Mouse (Mus musculus): ENCODE data around the gene Bsnd.

Gene Bsnd

DNA sequence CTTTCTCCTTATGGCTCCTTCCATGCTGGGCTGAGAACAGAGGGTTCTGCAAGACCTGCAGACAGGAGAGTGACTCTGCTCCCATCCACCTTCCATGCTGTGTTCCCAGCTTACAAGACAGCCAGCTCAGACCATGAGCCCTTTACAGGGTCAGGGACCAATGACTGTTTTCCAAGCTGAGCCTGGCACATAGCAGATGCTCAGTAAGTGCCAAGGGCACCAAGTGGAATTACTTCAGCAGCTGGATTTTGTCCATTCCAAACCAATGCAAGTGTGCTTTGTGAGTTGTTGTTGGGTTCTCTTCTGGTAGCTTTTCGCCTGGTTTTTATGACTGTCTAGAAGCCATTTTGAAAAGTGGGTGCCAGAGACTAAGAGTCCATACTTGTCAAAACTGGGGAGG lies 8.3 kb downstream of the Bsnd start:
- DNase-seq (ENCODE audit: low read depth in 2 of 2, low spot score in 2 of 2), result no peak

DNA sequence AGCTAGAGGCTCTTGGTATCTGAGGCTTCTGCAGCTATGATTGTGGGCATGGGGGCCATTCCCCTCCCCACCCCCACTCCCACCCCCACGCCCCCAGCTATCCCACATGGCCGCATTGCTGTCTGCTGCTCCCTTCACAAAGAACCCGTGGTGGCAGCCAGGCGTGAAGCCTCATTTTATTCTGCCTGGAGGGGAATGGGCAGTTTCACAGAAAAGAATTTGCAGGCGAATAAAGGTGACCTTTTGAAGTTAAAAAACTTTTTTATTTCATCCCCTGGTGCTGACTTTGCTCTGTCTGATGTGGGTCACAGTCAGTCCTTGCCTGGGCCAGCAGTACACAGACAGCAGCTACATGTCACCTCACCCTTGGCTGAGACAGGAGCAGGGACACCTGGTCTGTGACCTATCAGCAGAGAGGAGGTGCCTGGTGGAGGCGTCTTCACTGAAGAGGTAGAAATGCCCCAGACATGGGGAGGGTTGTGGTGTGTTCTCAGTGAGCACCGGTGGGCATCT lies 8.8 kb downstream of the Bsnd start:
- DNase-seq (ENCODE audit: low read depth in 2 of 2, low spot score in 2 of 2), result no peak

DNA sequence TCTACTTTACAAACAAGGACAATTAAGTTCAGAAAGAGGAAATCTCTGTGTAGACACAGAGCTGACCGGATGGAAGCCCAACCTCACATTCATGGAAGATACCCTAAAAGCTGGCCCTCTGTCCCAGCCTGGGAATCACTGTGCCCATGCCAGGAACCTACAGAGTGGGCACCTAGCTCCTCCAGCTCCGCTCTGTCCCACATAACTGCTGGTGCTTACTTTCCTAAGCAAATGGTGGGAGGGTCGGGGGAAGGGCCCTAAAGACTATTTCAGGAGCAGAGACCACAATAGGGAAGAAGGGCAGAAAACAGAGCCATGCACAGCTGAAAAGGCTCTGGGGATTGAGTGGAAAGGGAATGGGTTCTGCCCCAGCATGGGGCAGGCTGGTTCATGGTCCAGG lies 11.5 kb downstream of the Bsnd start:
- no peak for DNase-seq (ENCODE audit: low read depth in 2 of 2, low spot score in 2 of 2)

DNA sequence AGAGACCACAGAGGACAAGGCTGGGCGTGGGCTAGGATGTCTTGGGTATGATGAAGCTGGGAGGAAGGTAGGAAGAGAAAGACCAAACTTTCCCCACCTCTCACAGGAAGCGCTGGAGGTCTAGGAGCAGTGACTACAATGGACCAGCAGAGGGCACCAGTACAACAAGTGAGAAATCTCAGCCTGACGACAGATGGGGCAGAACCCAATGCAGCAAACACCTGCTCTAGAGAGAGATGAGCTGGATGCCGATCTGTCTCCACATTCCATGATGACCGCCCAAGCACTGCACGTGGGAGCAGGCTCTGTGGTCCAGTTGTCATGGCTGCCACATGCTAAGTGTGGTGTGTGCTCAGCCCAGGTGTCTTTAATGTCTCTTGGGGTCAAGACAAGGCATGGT lies 17.8 kb downstream of the Bsnd start:
- DNase-seq (ENCODE audit: low read depth in 2 of 2, low spot score in 2 of 2), result peak; percentile 11 to 33

DNA sequence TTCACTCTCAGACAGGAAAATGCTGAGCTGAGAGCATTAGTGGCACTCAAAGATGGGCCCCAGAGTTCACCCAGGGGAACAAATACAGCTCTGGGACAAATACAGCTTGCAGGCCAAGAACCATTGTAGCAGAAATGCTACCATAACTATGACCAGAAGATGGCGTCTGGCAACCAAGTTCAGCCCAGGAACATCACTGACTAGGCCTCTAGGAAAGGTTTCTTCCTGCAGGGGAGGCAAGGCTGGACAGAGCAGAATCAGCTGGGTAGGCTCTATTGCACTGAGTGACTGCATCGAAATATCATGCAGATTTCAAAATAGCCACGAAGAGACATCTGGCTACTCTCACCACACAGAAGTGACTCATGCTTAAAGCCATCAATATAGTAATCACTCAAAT lies 19.7 kb downstream of the Bsnd start:
- DNase-seq (ENCODE audit: low read depth in 2 of 2, low spot score in 2 of 2), result peak in 1 of 2 experiments; percentile 6

DNA sequence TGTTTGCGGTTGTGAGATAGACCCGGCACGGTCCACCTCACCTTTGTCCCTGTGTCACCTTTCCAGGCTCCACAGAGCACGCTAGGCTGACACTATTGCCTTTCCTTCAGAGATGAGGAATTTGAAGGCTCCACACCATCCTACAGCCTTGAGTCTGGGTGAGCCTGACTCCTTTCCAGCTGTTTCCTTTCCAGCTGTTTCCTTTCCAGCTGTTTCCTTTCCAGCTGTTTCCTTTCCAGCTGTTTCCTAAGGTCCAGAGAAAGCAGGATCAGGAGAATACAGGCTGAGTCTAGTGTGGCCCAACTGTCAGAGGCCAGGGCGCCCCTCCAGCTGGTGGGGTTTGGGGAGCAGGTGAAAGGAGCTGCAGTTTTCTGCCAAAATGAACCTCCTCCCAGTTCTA lies 21.2 kb downstream of the Bsnd start:
- no peak for DNase-seq (ENCODE audit: low read depth in 2 of 2, low spot score in 2 of 2)

DNA sequence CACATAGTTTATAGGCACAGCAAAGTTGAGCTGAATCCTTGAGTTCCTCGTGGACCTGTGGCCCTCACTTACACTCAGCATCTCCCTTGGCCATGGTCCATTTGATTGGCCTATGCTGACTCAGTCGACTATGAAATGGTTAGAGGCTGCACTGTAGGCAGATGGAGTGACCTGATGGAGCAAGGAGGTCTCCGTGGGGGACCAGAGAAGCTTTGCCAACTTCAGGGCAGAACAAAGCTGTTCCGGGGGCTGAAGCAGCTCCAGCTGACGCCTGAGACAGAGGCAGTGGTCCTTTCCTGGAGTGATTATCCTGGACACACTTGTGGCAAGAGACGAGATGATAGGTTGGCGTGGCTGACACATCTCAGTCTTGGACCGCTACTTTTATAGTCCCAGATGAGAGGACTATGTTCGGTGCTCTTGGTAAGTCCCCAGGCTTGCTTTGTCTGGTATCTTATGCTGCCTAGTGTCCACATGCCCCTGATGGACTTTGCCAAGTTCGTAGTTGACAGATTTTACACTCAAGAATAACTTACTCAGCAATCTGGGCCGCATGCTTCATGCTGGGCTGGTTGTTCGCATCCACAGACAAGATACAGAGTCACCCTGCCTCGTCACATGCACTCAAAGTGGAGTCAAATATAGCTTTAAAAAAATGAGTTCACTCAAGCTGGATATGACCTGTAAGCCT lies 24.5 kb downstream of the Bsnd start:
- no peak for DNase-seq (ENCODE audit: low read depth in 2 of 2, low spot score in 2 of 2)

DNA sequence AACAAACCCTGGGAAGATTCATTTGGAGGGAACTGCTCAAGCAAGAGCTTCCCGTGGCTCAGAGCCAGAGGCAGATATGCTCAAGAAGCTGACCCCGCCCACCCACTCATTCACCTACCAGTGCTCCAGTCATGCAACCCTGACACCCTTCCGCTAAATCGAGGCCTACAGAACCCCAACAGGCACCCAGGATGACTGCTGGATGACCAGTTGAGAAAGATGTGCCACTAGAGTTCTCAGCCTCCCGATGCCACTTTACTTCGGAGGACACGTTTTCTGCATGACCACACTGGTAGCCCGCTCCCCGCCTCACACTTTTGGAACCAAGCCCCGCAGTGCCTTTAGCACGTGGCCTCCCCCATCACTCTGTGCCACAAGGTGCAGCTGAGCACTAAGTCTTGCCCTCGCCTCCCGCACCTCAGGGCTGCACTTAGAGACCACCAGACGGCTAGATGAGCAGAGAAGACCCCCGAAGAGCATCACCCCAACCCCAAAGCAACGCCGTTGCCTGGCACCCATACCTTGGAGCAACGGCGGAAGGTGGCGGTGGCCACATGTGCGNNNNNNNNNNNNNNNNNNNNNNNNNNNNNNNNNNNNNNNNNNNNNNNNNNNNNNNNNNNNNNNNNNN lies 28.8 kb downstream of the Bsnd start:
- no peak for DNase-seq (ENCODE audit: low read depth in 2 of 2, low spot score in 2 of 2)

DNA sequence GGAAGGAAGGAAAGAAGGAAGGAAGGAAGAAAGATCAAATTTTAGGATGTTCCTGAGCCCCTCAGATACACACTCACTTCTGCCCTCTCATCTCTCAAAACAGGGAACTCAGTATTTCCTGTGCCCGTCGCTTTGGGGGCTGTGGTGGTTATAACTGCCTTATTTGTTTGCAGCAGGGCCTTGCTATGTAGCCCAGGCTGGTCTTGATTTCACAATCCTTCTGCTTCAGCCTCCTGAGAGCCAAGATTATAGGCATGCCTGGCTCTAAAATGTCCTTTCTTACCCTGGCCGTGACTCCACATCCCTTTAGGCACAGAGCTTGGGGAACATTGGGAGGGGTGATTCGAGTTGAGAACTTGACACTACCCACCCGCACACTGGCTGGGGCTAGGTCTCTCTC lies 29.6 kb downstream of the Bsnd start:
- no peak for DNase-seq (ENCODE audit: low read depth in 2 of 2, low spot score in 2 of 2)

DNA sequence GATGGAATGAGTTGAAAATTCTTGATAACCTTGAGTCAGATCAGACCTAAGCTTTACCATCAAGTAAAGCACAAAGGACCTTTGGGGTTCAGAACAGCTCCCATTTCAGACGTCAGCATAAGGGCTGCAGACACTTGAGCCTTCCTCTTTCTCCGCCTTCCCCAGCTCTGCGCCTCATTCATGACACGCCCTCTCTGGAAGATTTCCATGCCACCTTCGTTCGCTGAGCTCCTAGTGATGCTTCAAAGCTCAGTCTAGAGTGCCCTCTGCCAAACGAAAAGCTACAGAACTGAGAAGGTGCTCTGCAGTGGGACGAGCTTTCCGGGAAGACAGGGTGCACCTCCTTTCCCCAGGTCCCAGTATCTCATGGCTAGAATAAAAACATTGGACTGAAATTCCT lies 30.1 kb downstream of the Bsnd start:
- no peak for DNase-seq (ENCODE audit: low read depth in 2 of 2, low spot score in 2 of 2)

DNA sequence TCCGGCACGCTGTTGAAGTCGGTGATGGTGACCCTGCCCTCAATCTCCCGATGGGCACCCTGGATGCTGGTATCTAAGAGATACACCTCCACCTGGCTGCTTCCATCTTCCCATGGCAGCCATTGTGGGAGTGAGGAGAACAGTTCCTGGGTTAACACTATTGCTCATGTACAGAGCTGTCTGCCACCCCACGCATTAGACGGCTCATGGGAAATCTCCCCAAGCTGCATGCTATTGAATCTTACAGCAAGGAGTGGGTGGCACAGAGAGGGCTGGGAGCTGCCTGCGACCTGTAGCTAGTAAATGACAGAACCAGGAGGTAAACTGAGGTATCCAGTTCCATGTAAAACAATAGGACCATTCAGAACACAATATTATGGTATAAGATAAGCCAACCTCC lies 37.5 kb downstream of the Bsnd start:
- no peak for DNase-seq (ENCODE audit: low read depth in 2 of 2, low spot score in 2 of 2)

DNA sequence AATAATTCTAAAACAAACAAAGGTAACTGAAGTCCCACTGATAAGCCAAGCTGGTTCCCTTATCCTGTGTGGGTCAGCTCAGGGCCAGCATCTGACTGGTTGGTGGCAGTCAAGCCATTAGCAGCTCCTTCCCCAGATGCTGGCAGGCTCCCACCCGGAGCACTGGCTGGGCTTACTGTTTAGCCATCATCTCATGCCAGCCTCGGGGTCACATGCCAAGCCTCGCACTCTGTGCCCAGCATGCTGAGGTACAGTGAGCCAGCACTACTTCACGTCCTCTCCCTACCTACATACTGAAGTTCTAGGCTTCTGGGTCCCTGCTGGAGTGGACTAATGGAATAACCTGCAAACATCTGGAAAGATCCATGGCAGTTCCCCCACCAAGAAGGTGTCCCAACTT lies 38.6 kb downstream of the Bsnd start:
- no peak for DNase-seq (ENCODE audit: low read depth in 2 of 2, low spot score in 2 of 2)

DNA sequence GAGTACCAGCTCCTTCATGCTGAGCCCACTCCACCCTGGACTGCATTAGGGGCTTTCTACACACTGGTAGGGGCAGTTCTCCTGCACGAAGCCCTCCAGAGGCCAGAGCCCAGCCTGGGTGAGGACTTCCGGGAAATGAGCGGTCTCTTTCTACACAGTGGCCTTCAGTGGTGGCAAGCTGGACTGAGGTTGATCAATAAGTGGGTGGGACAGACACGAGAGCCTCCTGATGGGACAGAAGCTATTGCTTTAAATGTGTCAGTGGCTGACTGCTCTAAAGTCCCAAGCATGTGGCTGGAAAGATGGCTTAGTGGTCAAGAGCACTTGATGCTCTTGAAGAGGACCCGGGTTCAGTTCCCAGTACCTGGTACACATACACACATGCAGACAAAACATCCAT lies 39.0 kb downstream of the Bsnd start:
- DNase-seq (ENCODE audit: low read depth in 2 of 2, low spot score in 2 of 2), result no peak

DNA sequence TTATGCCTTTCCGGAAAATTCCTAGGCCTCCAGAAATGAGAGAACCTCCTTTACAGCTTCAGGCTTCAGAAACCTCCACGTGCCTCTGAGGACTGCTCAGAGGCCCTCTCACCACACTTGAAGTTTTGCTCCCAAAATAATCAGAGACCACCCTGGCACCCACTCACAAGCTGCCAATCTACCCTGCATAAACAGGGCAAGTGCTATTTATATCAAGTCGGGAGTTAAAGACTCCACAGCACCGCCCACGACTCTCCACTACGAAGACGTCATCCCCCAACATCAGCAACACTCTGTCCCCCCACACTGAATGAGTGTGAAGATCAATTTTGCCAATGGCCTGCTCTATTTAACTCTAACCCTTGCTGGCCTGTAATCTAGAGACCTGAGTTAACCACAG lies 39.7 kb downstream of the Bsnd start:
- no peak for DNase-seq (ENCODE audit: low read depth in 2 of 2, low spot score in 2 of 2)

DNA sequence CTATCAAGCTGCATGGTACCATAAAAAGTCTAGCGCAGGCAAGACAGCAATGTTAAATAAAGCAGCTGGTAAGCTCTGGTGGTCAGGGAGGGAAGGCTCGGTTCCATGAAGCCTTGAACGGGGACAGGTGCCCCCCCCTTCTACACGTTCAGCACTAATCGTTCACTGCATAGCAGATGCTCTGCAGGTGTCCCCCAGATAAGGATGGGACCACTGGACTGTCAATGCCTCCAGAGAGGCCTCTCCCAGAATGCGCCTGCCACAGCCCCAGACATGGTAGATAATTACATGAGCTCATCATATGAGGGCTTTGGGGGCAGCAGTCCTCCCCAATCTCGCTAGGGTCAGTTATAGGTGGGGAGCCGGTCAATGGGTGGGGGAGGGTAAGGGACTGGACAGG lies 42.8 kb downstream of the Bsnd start:
- no peak for DNase-seq (ENCODE audit: low read depth in 2 of 2, low spot score in 2 of 2)

DNA sequence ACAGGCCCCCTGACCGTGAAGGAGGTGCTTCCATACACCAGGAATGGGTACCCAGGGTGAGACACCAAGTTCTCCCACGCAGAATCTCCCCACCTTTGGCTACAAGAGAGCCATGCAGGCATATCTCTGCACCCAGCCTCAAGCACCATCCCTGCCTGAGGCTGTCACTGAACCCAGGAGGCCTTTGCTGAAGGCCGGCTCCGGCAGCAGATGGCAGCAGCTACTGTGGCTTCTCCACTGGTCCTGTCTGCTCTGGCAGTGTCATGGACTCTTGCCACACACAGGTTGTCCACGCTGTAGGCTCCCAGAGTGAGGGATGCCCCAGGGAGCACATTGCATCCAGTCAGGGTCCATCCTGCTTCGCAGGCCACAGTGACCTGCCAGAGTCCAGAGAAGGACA lies 48.9 kb downstream of the Bsnd start:
- no peak for DNase-seq (ENCODE audit: low read depth in 2 of 2, low spot score in 2 of 2)

DNA sequence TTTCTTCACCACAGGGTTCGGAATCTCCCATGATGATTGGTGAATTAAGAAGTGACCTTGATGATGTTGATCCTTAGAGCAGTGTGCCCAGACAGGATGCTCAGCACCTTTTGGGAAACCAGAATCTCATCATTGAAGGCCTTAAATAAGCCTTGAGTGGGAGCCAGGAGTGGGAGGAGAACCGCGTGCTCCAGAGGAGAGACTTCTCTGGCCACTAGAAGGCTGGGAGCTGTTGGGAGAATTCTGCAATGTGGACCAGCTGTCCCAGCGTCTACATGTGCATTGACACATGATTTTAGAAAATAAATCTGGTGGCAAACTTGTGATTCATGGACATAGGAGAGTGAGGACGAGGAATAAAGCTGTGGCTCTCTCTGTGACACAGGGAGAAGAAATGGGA lies 53.3 kb downstream of the Bsnd start:
- DNase-seq (ENCODE audit: low read depth in 2 of 2, low spot score in 2 of 2), result no peak

DNA sequence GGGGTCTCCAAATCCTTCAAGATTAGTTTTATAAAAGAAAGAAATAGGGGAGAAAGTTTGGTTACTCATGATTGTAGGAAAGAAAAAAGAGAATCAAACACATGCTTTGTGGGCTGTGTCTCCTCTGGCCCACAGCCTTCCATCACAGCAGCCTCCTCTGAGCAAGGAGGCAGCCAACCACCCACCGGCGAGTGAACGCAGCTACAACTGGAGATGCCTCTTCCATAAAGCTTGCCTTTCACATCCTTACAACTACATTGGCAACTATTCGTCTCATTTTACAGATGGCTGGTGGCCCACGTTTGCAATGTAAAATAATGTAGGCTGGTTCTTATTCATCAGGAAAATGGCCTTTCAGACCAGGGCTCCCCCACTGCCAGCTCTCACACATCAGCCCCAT lies 54.9 kb downstream of the Bsnd start:
- no peak for DNase-seq (ENCODE audit: low read depth in 2 of 2, low spot score in 2 of 2)

DNA sequence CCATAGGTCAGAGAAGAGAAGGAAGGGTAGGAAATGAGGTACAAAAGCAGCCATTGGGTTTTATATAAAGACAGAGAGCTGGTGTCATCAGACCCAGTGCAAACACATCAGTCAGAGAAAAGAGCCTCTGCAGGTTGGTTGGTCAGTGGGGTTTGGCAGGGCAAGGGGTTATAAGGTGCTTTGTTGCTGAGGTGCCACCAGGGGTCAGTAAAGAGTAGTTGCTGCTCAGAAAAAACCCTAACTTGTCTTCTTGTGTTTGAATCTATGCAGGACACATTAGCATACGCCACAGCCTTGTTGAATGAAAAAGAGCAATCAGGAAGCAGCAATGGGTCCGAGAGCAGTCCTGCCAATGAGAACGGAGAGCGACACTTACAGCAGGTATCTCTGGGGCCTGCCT lies 55.6 kb downstream of the Bsnd start:
- DNase-seq (ENCODE audit: low read depth in 2 of 2, low spot score in 2 of 2), result no peak

DNA sequence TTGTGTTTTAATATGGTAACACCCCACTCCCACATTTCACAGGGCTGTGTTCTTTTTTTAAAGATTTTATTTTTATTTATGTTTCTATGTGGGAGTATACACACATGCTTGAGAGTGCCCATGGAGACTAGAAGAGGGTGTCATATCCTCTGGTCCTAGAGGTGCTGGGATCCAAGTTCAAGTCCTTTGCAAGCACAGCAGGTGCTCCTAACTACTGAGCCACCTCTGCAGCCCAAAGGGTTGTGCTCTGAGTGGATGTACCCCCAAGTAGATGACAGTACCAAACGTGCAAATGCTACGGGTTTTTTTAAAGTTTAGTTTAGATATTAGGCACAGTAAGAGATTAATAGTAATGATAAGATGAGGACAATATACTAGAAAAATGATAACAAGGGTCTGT lies 56.7 kb downstream of the Bsnd start:
- no peak for DNase-seq (ENCODE audit: low read depth in 2 of 2, low spot score in 2 of 2)
